Mouse (Mus musculus): ENCODE measurements around the gene Epha6. TPM values are rescaled to one million over a fixed set of nuclear protein-coding genes. Genes with fewer than 3 reads are reported as not detected.

The Epha6 gene
- polyA plus RNA-seq, 1 experiment, result not detected

- H3K4me1 ChIP-seq (ENCODE audit: control insufficient read depth, insufficient read depth, low read length), result no peaks in the 10 kb centered on the region
- H3K4me3 ChIP-seq (ENCODE audit: insufficient read depth, low read length), result no peak overlapping the region
- H3K27ac ChIP-seq (ENCODE audit: insufficient read depth, low read depth, low read length), result no peak overlapping the region
- TF ChIP-seq POLR2A (IDR thresholded peaks at IDR 0.05; ENCODE audit: borderline replicate concordance, low read depth, low read length) (no peak), CTCF (IDR thresholded peaks at IDR 0.05; ENCODE audit: low read depth, low read length) (no peak)
Observed at GRCm38 (mm10) chr16:59715524-59715923, 889.8 kb downstream of the Epha6 start.

DNA sequence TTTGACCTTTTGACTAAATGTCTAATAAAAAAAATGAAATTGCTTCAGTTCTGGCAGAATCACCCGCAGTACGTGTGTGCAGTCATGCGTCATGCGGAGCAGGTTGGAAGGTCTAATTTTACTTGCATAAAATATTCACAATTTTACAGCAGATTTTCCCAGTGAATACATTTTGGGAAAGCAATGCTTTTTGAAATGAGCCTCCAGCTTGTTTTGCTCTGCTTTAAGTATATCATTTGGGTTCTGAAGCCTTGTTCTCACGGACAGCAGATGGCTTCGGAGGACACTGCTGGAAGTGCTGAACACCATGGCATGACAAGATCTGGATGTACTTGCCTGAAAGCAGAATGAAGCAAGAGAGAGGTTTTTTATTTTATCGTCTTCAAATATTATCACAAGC, 912.1 kb downstream of the Epha6 start:
- H3K4me1 ChIP-seq (ENCODE audit: control insufficient read depth, insufficient read depth, low read length), result no peaks in the 10 kb centered on the region
- TF ChIP-seq CTCF (IDR thresholded peaks at IDR 0.05; ENCODE audit: low read depth, low read length) (no peak), POLR2A (IDR thresholded peaks at IDR 0.05; ENCODE audit: borderline replicate concordance, low read depth, low read length) (no peak)

DNA sequence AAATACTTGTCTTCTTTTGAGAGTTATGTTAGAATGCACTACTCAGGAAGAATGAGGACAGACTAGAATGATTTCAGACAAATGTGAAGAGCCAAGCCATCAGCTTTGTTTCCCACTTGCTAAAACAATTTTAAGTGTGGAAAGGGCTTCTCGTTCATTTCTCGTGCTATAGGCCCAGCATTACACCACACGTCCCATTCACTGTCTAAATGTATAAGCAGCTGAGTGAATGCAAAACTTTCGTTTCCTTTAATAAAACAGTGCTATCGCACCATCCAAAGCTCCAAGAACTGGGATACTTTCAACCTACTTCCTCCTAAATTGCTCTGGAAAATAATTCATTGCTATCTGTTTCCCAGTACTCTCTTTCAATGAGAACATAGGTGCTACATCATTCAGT, 916.2 kb downstream of the Epha6 start:
- no peak overlapping the region for H3K27ac ChIP-seq (ENCODE audit: insufficient read depth, low read depth, low read length)
- TF ChIP-seq CTCF (IDR thresholded peaks at IDR 0.05; ENCODE audit: low read depth, low read length) (no peak), POLR2A (IDR thresholded peaks at IDR 0.05; ENCODE audit: borderline replicate concordance, low read depth, low read length) (no peak)
- H3K4me1 ChIP-seq (ENCODE audit: control insufficient read depth, insufficient read depth, low read length), result no peaks in the 10 kb centered on the region
- no peak overlapping the region for H3K4me3 ChIP-seq (ENCODE audit: insufficient read depth, low read length)

More for the DNA sequence above, 912.1 kb downstream of the Epha6 start:
- Histone ChIP-seq H3K4me3 (ENCODE audit: insufficient read depth, low read length) (no peak overlapping the region), H3K27ac (ENCODE audit: insufficient read depth, low read depth, low read length) (no peak overlapping the region)

- H3K4me3 ChIP-seq (ENCODE audit: insufficient read depth, low read length), result no peak overlapping the region
- H3K27ac ChIP-seq (ENCODE audit: insufficient read depth, low read depth, low read length), result no peak overlapping the region
Observed at GRCm38 (mm10) chr16:59685135-59685534, 920.2 kb downstream of the Epha6 start.

GRCm38 (mm10) chr16:59683434-59683833, 921.9 kb downstream of the Epha6 start:
- Histone ChIP-seq H3K27ac (ENCODE audit: insufficient read depth, low read depth, low read length) (no peak overlapping the region), H3K4me3 (ENCODE audit: insufficient read depth, low read length) (no peak overlapping the region), H3K4me1 (ENCODE audit: control insufficient read depth, insufficient read depth, low read length) (no peaks in the 10 kb centered on the region)
- TF ChIP-seq CTCF (IDR thresholded peaks at IDR 0.05; ENCODE audit: low read depth, low read length) (peak; percentile 48; the same call in 1 of the 2 replicates), POLR2A (IDR thresholded peaks at IDR 0.05; ENCODE audit: borderline replicate concordance, low read depth, low read length) (no peak)

More at GRCm38 (mm10) chr16:59685135-59685534, 920.2 kb downstream of the Epha6 start:
- no peaks in the 10 kb centered on the region for H3K4me1 ChIP-seq (ENCODE audit: control insufficient read depth, insufficient read depth, low read length)
- TF ChIP-seq CTCF (IDR thresholded peaks at IDR 0.05; ENCODE audit: low read depth, low read length), result no peak
- no peak for TF ChIP-seq POLR2A (IDR thresholded peaks at IDR 0.05; ENCODE audit: borderline replicate concordance, low read depth, low read length)

DNA sequence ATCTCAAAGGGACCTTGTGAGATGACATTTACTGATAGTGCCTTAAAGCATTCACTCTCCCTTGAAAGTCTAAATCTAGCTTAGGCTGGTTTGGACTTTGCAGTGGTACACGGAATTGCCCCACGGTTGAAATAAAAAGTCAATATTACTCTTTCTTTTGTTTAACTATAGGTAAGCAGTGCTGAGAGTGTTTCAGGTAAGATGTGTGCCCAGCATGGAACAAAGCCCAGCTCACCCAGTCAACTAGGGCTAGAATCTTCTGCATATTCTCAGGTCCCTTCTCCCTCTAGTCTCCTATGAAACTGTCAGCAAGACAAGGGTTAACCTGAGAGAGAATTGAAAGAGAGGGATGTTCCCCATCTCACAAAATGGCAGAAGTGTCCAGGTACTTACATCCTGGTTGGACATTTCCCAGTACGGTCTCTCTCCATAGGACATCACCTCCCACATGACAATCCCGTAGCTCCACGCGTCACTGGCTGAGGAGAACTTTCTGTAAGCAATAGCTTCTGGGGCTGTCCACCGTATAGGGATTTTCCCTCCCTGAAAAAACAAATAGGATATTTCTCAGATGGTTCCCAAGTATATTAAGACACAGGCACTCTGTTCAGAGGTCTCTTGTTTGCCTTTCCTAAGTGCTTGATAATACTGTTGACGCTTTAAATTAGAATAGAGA, 923.0 kb downstream of the Epha6 start:
- TF ChIP-seq POLR2A (IDR thresholded peaks at IDR 0.05; ENCODE audit: borderline replicate concordance, low read depth, low read length) (no peak), CTCF (IDR thresholded peaks at IDR 0.05; ENCODE audit: low read depth, low read length) (no peak)
- Histone ChIP-seq H3K27ac (ENCODE audit: insufficient read depth, low read depth, low read length) (no peak overlapping the region), H3K4me3 (ENCODE audit: insufficient read depth, low read length) (no peak overlapping the region), H3K4me1 (ENCODE audit: control insufficient read depth, insufficient read depth, low read length) (no peaks in the 10 kb centered on the region)

GRCm38 (mm10) chr16:59666938-59667337, 938.4 kb downstream of the Epha6 start:
- no peaks in the 10 kb centered on the region for H3K4me1 ChIP-seq (ENCODE audit: control insufficient read depth, insufficient read depth, low read length)
- H3K27ac ChIP-seq (ENCODE audit: insufficient read depth, low read depth, low read length), result no peak overlapping the region
- TF ChIP-seq POLR2A (IDR thresholded peaks at IDR 0.05; ENCODE audit: borderline replicate concordance, low read depth, low read length) (no peak), CTCF (IDR thresholded peaks at IDR 0.05; ENCODE audit: low read depth, low read length) (no peak)
- no peak overlapping the region for H3K4me3 ChIP-seq (ENCODE audit: insufficient read depth, low read length)

GRCm38 (mm10) chr16:59643766-59644165, 961.6 kb downstream of the Epha6 start:
- no peak overlapping the region for H3K4me3 ChIP-seq (ENCODE audit: insufficient read depth, low read length)
- TF ChIP-seq CTCF (IDR thresholded peaks at IDR 0.05; ENCODE audit: low read depth, low read length) (no peak), POLR2A (IDR thresholded peaks at IDR 0.05; ENCODE audit: borderline replicate concordance, low read depth, low read length) (no peak)
- H3K4me1 ChIP-seq (ENCODE audit: control insufficient read depth, insufficient read depth, low read length), result no peaks in the 10 kb centered on the region
- H3K27ac ChIP-seq (ENCODE audit: insufficient read depth, low read depth, low read length), result no peak overlapping the region

GRCm38 (mm10) chr16:59639985-59640384, 965.3 kb downstream of the Epha6 start:
- Histone ChIP-seq H3K27ac (ENCODE audit: insufficient read depth, low read depth, low read length) (no peak overlapping the region), H3K4me1 (ENCODE audit: control insufficient read depth, insufficient read depth, low read length) (peaks cover 5% of the 10 kb centered on the region; the same call in 1 of the 2 replicates), H3K4me3 (ENCODE audit: insufficient read depth, low read length) (no peak overlapping the region)
- TF ChIP-seq POLR2A (IDR thresholded peaks at IDR 0.05; ENCODE audit: borderline replicate concordance, low read depth, low read length) (no peak), CTCF (IDR thresholded peaks at IDR 0.05; ENCODE audit: low read depth, low read length) (no peak)

DNA sequence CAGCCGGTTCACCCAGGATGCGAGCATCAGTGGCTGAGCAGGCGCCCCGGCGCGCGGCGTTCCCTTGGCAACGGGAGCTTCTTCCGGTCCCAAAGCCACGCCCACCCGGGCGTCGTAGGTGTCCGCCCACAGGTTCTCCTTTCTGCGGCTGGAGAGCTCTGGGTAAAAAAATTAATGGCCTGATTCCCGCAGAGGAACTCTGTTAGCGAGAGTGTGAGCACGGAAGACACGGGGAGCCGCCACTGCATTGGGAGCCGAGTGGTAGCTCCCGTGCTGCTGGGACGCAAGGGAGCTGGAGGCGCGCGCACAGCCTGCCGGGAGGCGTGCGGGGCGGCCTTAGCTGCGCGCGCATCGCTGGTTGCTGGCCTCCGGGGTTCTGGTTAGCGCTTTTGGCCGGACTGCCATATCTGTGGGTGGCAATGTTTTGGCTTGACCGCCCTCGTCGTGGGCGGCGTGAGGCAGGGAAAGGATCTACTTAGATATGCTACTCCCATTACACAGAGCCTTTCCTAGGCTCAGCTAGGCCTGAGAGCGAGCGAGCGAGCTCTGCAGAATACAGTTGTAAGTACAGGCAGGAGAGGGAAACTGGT, 966.1 kb downstream of the Epha6 start, which contains the start of gene Arl6:
TSS of gene Arl6 (minus strand) at position 290 of the 590 bp plus-strand sequence.
- Histone ChIP-seq H3K4me3 (ENCODE audit: insufficient read depth, low read length) (peak within 1 kb of the TSS; percentile 69), H3K4me1 (ENCODE audit: control insufficient read depth, insufficient read depth, low read length) (peaks cover 5% of the 10 kb centered on the region; the same call in 1 of the 2 replicates), H3K27ac (ENCODE audit: insufficient read depth, low read depth, low read length) (peak within 1 kb of the TSS; percentile 94)
- TF ChIP-seq CTCF (IDR thresholded peaks at IDR 0.05; ENCODE audit: low read depth, low read length) (no peak), POLR2A (IDR thresholded peaks at IDR 0.05; ENCODE audit: borderline replicate concordance, low read depth, low read length) (peak; percentile 42; the same call in 1 of the 2 replicates)
